Mouse (Mus musculus) thymus, postnatal 0 days (tissue): ENCODE measurements around the gene Muc5ac. TPM values are rescaled to one million over a fixed set of nuclear protein-coding genes. Genes with fewer than 3 reads are reported as not detected.
"Not testable (repeated sequence)": the region's sequence is repeated elsewhere in the genome, so short reads cannot be mapped to it uniquely, and the experiment has no call there.

Experiments
- DNase-seq: peaks from one replicate; pipeline ENCODE4 v3.0.0-alpha.2; 2015; ENCODE audit warnings: low spot score
- polyA plus RNA-seq: library from polyadenylated mRNA; unstranded; fragments of >200 nt; fragmentation: Nextera tagmentation; extraction: Ambion mirVana; gene quantifications from 2 replicates; pipeline ENCODE4 v1.2.1, GENCODE M21; 2015

Muc5ac gene
- 0.12 and 0.14 TPM in 2 replicates for polyA plus RNA-seq

DNA sequence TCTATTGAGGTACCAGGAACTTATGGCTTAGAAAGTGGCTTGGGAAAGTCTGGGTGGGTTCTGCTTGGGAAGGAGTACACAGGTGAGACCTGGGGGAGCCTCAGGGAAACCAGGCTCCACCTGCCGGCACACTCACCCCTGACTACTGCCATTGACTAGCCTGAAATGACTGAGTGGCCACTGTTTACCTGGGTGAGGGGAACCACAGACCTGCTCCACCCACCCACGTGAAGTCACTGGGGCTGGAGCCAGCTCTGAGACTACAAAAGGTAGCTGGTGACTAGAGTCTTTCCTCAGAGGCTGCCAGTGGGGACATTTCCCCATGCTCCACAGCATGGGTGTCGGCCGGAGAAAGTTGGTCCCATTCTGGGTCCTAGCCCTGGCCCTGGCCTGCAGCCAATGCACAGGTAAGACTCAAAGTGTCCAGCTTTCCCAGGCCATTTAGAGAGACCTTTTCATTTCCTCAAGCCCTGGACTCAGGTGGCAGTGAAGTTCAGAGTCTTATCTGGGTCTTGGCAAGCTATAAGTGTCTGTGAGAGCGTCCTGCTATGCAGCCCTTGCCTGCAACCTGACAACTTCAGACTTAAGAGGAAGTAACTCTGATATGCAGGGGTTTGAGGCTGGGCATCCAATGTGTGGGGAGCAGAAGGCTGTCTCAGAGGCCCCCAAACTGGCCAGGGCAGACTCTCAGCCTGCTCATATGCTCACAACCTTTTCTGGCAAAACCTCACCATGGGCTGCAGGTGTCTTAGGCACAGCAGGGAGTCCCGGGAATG, at the start of gene Muc5ac:
Gene Muc5ac, plus strand, starts transcription at position 296 of the 776 bp plus-strand sequence.
- no peak for DNase-seq

DNA sequence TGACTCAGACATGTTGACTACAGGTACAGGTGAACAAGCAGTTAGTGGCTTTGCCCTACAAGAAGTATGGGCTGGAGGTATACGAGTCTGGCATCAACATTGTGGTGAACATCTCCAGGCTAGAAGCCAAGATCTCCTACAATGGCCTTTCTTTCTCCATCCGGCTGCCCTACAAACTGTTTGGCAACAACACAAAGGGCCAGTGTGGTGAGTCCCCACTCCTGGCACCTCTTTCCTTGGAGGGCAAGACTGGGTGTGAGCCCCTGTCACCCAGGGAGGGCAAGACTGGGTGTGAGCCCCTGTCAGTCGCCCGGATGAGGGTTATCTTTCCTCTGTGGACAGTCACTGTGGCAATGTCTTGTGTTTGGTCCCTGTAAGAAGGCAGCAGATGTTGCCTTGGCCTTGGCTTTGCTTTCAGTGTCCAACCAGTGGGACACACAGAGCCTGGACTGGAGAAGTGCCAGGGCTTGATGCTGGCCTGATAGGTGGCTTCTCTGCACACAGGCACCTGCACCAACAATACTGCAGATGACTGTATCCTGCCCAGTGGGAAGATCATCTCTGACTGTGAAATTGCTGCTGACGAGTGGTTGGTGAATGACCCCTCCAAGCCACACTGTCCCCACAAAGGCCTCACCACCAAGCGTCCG, 41.2 kb upstream of the Muc5ac start:
- no peak for DNase-seq

DNA sequence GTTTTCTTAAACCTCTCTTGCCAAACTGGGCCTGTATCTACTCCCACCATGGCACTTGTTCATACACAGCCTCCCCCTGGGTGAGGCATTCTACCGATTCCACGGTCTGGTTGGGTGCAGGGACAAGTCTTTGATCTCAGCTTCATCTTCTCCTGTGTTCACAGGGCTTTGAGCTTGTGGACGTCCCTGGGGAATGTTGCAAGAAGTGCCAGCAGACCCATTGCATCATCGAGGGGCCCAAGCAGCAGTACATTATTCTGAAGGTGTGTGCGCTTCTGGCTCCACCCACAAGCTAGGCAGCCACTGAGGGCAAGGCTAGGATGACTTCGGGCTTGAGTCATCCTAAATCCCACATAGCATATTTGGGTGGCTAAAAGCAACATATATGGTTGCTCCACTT, 36.3 kb upstream of the Muc5ac start:
- no peak for DNase-seq

DNA sequence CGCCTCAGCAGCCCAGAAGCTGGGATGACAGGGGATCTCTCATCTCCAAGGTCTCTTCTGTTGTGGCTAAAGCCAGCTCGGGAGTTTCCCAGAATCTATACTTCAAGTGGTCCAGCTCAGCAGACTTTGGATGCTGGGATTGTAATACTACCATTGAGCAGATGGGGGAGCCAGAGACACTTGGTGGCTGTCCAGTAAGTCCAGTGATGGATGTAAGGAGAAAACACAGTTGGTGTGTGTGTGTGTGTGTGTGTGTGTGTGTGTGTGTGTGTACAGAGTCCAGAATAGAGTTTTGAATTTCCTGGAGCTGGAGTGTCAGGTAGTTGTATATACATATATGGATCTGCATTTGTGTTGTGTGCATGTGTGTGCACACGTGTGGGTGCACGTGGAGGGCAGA, 32.9 kb upstream of the Muc5ac start:
- DNase-seq: peak; percentile 43

DNA sequence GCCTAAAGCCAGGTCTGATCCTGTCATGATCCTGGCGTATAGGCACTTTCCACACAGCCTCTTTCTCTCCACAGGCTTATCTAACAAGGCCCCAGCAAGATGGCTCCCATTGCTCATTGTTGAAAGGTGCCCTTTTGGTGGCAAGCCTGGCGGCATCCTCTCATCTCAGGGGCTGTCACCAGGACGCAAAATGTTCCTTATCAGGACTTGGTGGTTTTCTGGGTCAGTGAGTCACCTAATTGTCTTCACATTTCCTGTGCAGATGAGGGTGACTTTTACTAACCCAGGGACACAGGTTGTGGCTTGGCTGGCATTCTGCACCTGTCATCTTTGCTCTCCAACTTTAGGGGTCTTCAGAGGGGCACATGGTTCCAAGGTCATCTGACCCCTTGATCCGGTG, 30.5 kb upstream of the Muc5ac start:
- no peak for DNase-seq

DNA sequence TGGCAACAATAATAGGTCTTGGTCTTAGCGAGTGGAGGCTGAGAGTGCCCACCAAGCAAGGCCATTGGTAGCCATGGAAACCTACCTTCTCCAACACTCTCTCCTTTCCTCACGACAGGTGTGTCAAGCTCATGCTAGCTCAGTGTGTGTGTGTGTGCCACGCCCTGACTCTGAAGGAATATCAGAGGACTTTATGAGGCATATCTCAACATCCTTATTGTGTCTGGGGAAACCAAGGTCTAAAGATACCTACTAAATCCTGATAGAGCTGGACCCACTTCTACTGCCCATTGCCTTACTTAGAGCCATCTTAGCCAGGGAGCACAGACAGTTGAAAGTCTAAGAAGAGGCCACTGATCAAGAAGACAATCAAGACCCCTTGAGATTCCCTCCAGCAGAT, 18.3 kb upstream of the Muc5ac start:
- no peak for DNase-seq

DNA sequence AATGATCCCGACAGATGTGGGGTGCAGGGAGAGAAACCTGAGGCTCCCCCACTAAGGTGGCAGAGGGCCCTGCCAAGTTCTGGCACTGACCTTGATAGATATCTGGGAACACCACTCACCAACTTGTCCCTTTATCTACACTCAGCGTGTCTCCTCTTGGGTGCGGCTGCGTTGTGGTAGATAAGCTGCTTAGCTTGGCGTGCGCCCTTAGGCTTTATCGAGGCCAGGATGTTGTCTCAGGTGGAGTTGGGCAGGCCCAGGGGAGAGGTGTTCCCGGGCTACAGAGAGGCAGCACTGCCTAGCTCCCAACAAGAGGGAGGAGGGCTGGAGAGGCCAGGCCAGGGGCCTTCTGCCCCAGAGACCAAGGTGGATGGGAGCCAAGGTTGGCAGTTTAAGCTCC, 17.8 kb upstream of the Muc5ac start:
- DNase-seq: no peak

DNA sequence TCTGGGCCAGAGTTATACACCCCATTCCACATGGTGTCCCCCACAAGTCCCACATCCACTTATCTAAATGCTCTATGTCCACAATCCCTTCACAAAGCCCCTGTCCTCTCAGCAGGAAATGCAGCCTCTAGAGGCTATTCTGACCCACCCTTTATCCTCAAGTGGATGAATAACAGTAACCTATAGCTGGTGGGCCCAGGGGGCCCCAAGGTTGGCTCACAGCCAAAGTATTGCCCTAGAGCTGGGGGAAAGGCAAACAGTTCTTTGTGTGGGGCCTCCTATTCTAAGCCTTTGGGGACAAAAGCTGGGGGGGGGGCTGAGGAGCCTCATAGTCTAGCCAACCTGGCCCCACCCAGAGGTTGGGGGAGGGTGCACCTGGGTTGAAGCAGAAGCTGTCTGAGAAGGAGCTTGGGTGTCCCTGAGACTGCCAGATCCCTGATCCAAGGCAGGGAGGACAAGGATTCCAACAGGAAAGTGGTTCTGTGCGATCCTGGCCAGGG, 16.7 kb upstream of the Muc5ac start:
- no peak for DNase-seq

DNA sequence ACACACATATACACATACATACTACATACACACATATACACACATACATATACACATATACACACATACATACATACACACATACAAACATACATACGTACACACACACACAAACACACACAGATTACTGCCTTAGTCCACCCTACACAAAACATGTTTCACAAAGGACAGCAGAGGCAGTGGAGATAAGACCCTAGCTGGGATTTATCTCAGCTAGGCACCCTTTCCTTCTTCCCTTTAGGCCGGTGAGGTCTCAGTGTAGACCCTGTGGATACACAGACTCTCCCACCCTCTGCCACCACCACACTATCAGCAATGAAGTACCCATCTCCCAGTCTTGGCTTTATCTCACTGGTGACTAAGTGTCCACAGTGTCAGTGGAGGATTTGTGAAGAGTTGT, 13.9 kb upstream of the Muc5ac start:
- DNase-seq: no peak

DNA sequence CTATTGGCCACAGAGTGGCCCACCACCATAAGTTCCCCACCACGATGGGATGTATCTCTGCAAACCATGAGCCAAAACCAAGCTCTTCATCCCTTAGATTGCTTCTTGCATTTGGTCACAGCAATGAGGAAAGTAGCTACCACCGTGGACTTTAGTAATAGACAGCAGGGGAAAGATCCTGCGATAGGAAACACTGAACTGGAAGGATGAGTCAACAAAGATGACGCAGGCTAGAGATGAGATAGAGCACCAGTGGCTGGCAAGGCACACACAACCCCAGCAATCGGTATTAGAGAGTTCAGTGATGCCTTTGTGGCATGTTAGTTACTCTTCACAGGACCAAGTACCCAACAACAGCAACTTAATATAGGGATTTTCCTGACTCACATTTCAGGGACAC, 12.6 kb upstream of the Muc5ac start:
- no peak for DNase-seq

DNA sequence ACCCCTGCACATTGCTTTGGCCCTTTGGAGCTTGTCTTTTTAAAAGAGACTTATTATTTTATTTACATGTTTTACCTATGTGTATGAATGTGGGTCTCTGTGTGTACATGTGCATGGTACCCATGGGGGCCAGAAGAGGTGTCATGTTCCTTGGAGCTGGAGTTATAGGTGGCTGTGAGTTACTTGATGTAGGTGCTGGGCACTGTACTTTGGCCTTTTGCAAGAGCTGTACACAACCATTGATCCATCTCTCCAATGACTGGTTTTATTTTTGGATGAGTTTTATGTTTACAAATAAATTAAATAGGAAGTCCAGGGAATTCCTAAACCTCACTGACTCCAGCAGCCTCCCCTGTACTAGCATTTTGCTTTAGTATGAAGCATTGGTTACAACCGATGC, 5.5 kb downstream of the Muc5ac start:
- DNase-seq: no peak

DNA sequence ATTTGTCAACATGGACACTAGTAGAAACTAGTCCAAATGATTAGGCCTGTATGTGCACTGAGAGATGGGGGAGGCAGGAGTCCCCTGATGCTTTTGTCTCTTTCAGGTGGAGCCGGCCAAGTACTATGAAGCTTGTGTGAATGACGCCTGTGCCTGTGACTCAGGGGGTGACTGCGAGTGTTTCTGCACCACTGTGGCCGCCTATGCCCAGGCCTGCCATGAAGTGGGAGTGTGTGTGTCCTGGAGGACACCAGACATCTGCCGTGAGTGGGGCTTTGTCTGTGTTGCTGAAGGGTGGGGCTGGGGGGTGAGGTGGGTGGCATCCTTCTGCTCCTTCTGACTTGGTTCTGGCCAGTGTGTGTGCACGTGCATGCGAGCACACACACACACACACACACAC, 14.4 kb downstream of the Muc5ac start:
- DNase-seq: no peak

DNA sequence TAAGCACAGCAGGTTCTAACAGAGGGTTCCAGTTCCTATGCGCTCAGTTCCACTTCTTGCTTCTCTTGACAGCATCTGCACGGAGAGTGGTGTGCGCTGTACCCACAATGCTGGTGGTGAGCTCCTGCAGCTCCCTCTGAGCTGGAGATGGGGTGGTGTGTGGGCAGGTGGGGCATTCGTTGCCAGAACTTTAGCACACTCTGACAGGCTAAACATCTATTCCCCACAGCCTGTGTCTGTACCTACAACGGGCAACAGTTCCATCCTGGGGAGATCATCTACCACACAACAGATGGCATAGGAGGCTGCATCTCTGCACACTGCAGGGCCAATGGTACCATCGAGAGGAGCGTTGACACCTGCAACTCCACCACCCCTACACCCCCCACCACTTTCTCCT, 16.6 kb downstream of the Muc5ac start:
- DNase-seq: no peak

DNA sequence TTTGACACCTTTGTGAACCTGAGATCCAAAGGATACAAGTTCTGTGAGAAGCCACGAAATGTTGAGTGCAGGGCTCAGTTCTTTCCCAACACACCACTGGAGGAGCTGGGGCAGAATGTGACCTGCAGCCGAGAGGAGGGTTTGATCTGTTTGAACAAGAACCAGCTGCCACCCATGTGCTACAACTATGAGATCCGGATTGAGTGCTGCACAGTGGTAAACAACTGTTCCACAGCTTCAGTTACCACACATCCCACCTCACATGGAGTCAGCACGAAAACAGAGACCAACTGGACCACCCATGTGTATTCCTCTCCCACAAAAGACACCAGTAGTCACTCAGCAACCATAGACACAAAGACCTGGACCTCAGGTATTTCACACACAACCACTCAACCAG, 19.1 kb downstream of the Muc5ac start:
- not testable (repeated sequence) for DNase-seq

DNA sequence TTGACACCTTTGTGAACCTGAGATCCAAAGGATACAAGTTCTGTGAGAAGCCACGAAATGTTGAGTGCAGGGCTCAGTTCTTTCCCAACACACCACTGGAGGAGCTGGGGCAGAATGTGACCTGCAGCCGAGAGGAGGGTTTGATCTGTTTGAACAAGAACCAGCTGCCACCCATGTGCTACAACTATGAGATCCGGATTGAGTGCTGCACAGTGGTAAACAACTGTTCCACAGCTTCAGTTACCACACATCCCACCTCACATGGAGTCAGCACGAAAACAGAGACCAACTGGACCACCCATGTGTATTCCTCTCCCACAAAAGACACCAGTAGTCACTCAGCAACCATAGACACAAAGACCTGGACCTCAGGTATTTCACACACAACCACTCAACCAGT, 21.2 kb downstream of the Muc5ac start:
- not testable (repeated sequence) for DNase-seq

DNA sequence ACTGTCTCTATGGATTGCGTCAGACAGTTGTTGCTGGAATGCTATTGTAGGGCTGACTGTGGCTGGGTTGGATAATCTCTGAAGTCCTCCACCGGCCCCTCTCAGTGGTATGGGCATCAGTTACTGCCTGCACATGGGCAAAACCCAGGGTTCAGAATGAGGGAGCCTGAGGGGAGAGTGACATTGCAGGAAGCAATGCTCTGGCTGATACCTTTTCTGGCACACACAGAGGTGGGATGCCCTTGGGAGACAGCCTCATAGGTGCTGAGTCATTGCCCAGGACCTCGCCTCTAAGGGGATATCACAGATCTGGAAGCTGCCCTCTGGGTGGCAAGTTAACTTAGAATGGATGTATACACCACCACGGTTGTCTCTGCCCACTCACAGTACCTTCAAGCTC, 24.5 kb downstream of the Muc5ac start:
- no peak for DNase-seq

DNA sequence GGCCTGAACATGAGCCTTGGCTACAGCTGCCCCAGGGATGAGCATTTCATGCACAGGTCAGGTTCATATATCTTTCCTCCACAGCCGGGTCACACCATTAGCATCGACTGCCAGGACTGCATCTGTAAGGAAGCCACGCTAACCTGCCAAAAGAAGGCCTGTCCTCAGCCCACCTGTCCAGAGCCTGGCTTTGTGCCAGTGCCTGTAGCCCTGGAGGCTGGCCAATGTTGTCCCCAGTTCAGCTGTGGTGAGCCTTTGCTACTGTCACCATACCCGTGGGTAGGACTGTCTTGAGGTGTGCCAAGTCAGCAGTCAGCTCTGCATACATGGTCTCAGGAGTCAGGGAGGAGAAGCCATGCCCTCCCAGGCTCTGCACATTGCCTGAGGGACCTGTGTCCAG, 26.6 kb downstream of the Muc5ac start:
- DNase-seq: no peak

DNA sequence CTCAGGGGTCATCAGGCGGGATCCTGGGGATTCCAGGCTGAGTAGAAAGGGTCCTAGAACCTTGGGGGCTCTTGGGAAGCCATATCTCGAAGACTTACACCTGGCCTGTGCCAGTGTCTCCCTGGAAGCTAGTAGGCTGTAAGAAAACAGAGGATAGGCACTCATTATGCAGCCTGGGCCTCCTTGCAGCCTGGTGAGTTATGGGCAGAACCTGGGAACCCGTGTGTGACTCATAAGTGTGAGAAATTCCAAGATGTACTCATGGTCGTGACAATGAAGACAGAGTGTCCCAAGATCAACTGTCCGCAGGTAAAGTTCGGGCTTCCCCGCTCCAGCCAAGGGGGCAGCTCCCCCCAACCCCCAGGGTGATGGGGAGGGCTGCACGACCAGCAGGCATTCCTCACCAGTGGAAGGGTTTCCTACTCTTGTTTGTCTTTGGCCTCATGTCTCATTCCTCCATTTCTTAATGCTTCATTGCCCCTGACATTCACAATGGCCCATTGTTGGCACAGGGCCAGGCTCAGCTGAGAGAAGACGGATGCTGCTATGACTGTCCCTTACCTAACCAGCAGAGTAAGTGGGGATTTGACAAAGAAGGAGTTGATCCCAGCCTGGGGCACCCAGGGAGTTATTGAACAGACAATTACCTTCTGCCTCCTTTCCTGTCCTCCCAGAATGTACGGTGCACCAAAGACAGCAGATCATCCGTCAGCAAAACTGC, 28.7 kb downstream of the Muc5ac start:
- DNase-seq: no peak

DNA sequence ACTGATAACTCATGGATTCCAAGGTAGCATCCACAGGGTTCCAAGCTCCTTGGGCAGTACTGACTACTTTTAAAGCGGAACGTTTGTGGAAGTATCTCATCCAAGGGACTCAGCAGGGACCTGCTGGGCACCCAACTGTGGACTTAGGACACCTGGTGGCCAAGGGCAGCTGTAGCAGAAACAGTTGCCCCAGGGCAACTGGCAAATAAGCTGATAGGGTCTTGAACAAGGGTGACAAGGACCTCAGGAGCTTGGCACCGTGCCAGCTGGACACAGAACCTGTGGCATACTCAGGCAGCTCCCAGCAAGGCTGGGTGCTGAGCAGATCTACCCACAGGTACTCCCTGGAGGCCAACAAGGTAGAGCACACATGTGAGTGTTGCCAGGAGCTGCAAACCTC, 29.5 kb downstream of the Muc5ac start:
- no peak for DNase-seq

DNA sequence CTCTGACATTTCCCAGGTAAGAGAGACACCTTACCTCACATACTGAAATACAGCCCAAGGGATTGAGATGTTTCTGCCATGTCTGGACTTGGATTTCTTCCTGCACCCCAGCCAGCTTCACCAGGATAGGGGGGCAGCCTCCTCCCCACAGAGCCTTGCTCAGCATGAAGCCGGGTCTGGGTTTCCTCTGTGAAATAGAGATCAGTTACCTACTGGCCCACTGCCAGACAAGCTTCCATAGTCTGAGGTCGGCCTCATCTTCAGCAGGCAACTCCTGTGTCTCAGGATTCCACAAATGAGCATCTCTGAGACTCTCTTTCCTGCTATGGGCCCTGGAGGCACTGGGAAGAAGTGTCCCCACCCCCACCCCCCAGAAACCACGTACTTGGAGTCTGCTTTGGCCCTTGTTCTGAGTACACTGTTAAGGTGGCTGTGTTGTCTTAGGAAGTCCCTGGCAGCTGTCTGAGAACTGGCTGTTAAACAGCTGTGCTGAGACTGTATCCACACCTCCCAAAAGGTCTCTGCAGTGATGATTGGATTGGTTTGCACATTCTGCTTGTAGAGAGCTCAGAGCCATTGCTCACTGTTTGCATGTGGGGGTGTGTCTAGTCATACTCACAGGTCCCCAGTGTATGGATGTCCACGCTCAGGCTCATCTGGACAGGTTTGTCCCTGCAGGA, 34.0 kb downstream of the Muc5ac start:
- DNase-seq: no peak

DNA sequence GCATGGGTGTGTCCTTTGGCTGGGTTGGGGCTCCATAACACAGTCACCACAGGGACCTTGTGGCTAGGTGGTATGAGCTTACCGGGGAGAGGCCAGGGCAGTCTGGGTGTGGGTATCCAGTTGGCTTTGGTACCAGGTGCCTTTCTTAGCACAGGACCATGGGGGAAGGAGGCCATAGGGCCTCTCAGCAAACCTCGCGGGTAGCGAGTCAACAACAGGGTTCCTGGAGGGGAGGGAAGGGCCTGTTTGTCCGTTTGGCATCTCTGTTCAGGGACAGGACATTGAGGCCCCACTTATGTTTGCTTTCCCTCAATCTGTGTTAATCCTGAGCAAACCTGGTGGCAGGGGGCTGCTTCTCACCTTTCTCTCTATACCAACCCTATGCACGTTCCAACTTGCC, 34.9 kb downstream of the Muc5ac start:
- DNase-seq: no peak

DNA sequence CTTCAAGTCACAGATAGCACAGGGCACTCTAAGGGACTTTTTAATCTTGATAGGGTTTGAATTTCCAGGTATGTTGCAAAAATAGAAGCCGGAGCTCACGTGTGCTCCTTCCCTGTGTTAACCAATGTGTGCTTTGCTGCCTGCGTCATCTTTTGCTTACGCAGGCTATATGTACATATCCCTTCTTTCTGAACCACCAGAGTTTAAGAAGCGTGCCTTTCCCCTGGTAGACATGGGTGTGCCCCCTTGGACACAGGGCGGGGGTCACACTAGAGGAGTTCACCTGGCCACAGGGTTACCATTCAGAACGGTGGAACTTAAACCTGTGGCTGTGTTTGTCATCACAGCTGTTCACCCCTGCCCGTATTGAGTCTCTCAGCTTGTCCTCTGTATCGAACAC, 35.6 kb downstream of the Muc5ac start:
- no peak for DNase-seq
